In the genomic region with DNA sequence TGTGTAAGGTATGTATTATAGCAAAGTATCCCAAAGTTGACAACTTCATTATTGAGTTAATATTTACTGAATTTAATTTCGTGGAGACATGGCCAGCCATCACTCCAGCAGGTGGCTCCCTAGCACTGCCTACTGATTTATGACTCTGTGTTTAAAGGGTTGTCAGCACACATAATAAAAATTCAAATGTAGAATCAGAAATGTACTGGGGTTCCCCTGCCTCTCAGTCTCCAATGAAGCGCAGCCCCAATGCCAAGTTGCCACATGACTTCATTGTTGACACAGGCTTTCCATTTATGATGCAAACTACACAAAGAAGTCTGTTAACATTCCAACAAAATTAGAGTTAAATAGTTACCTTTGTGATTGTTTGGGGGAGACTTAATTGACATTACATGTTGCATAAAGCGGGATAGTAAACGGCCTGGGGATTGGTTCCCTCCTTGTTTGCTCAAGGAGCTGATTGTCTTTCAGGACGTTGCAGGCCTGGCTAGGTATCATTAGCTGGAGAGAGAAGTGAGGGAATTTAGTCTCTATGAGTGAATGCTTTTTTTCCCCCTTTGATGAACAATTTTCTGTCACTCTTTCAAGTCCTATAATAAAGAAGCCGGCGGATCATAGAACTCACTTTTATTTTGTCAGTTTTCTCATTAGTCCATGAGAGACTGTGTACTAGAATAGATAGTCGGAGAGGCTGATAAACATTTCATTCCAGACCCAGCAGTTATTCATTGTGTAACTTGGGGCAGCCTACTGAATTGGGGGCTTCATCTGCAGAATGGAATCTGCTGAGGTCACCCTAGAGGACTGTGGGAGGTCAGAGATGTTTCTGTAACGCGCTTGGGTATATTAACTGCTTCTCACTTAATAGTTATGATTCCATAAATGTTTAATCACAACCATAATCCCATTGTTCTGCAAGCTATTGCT, we compare ENCODE assay signal across 9 mouse cellular contexts.
DNase-seq lines count a peak whose midpoint lies in the region; ATAC-seq lines count a peak whose summit lies in the region.
"Had no signal": no experiment of that assay in that cellular context is flagged by ENCODE, and none has a peak within 500 bp of the region (broad histone marks: within the 10 kb centered on the region; RNA-seq: fewer than 3 reads in every experiment).

No protein-coding gene starts in this region.

- H3K4me2 ChIP-seq in hindbrain, embryonic 14.5 days (replicated peaks) = no peak overlapping the region
- H3K4me2 ChIP-seq in hindbrain, embryonic 16.5 days (ENCODE audit: low read length) = no peak overlapping the region
- H3K4me2 ChIP-seq: neural tube, embryonic 12.5 days had no signal

- ATAC-seq in hindbrain, embryonic 14.5 days (ENCODE audit: low FRiP score) = no peak
- no peak for ATAC-seq in hindbrain, embryonic 16.5 days
- ATAC-seq in granulocyte monocyte progenitor cell, adult 5-6 weeks (replicated peaks; ENCODE audit: poor library complexity, severe bottlenecking) = no peak

- H3K4me3 ChIP-seq in hindbrain, embryonic 14.5 days (replicated peaks; ENCODE audit: low read length) = no peak overlapping the region
- no peak overlapping the region for H3K4me3 ChIP-seq in hindbrain, embryonic 16.5 days (ENCODE audit: low read length)
- H3K4me3 ChIP-seq in forebrain, embryonic 10.5 days = no peak overlapping the region
- H3K4me3 ChIP-seq: neural tube, embryonic 12.5 days had no signal

- WGBS in hindbrain, embryonic 14.5 days = 44% methylated on average over 10 of the region's 10 CpGs
- 39% methylated on average over 10 of the region's 10 CpGs for WGBS in hindbrain, embryonic 16.5 days
- 61% methylated on average over 10 of the region's 10 CpGs for WGBS in forebrain, embryonic 10.5 days

- H3K4me1 ChIP-seq in hindbrain, embryonic 14.5 days (replicated peaks; ENCODE audit: control insufficient read depth, insufficient read depth, low read length) = peaks cover 8% of the 10 kb centered on the region
- H3K4me1 ChIP-seq in hindbrain, embryonic 16.5 days (ENCODE audit: control insufficient read depth, insufficient read depth, low read depth, low read length) = no peaks in the 10 kb centered on the region
- H3K4me1 ChIP-seq in forebrain, embryonic 10.5 days = peaks cover 12% of the 10 kb centered on the region
- H3K4me1 ChIP-seq: neural tube, embryonic 12.5 days had no signal

- no peaks in the 10 kb centered on the region for H3K9me3 ChIP-seq in hindbrain, embryonic 14.5 days (ENCODE audit: control insufficient read depth, low read length)
- H3K9me3 ChIP-seq in hindbrain, embryonic 16.5 days (ENCODE audit: control insufficient read depth, low read length) = no peaks in the 10 kb centered on the region
- no peaks in the 10 kb centered on the region for H3K9me3 ChIP-seq in forebrain, embryonic 10.5 days
- H3K9me3 ChIP-seq: neural tube, embryonic 12.5 days had no signal

- H3K36me3 ChIP-seq in hindbrain, embryonic 14.5 days (replicated peaks; ENCODE audit: control insufficient read depth, insufficient read depth) = no peaks in the 10 kb centered on the region
- H3K36me3 ChIP-seq in hindbrain, embryonic 16.5 days (ENCODE audit: control insufficient read depth, insufficient read depth, low read length) = no peaks in the 10 kb centered on the region
- no peaks in the 10 kb centered on the region for H3K36me3 ChIP-seq in forebrain, embryonic 10.5 days (replicated peaks)
- H3K36me3 ChIP-seq: neural tube, embryonic 12.5 days had no signal

- no peak overlapping the region for H3K27ac ChIP-seq in hindbrain, embryonic 14.5 days
- H3K27ac ChIP-seq in hindbrain, embryonic 16.5 days (ENCODE audit: low read depth, low read length) = no peak overlapping the region
- no peak overlapping the region for H3K27ac ChIP-seq in forebrain, embryonic 10.5 days
- H3K27ac ChIP-seq: neural tube, embryonic 12.5 days had no signal

- H3K27me3 ChIP-seq in hindbrain, embryonic 14.5 days (ENCODE audit: control insufficient read depth, insufficient read depth, low read length) = no peaks in the 10 kb centered on the region
- H3K27me3 ChIP-seq in hindbrain, embryonic 16.5 days (replicated peaks; ENCODE audit: control insufficient read depth, insufficient read depth, low read length) = no peaks in the 10 kb centered on the region
- no peaks in the 10 kb centered on the region for H3K27me3 ChIP-seq in forebrain, embryonic 10.5 days (ENCODE audit: poor library complexity, severe bottlenecking)
- H3K27me3 ChIP-seq: neural tube, embryonic 12.5 days had no signal

- peak; percentile 78 for DNase-seq in hindbrain, embryonic 14.5 days (ENCODE audit: low spot score)
- peak; percentile 5 for DNase-seq in adrenal gland, adult 8-10 months
- peak; percentile 16 for DNase-seq in forebrain, embryonic 10.5 days (ENCODE audit: extremely low spot score, low spot score)
- DNase-seq in layer of hippocampus, adult 8-10 months (ENCODE audit: low spot score in 2 of 2) = peak; percentile 12 to 57
- peak; percentile 68 to 74 for DNase-seq in right cerebral cortex, adult 2 months (ENCODE audit: low spot score in 2 of 2)
- DNase-seq in T-cell, adult 2 months (ENCODE audit: low spot score) = no peak

- H3K9ac ChIP-seq in hindbrain, embryonic 14.5 days = no peak overlapping the region
- no peak overlapping the region for H3K9ac ChIP-seq in hindbrain, embryonic 16.5 days (ENCODE audit: low read depth, low read length)
- H3K9ac ChIP-seq: neural tube, embryonic 12.5 days had no signal
